In the genomic region with DNA sequence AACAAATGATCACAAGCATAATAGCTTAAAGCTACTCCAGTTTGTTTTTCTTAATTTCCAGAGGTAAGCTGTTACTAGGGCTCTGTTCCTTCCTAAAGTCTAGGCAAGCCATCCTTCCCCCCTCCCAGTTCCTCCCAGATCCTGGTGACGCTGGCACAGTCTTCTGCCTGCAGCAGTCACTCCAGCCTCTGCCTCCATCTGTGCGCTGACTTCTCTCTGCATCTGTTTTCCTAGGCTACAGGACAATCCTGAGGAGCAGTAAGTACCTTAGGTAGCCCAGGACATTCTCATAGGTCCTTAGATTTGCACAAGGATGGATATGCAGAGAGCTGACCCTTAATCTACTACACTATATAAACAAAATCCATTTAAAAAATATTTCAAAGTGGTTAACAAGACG, we compare ENCODE assay signal across 10 mouse cellular contexts.
A peak's percentile ranks its signal among the peaks of the same experiment; 100 is the strongest.
DNase-seq lines count a peak whose midpoint lies in the region; ATAC-seq and TF ChIP-seq lines count a peak whose summit lies in the region.
"Had no signal": no experiment of that assay in that cellular context is flagged by ENCODE, and none has a peak within 500 bp of the region (broad histone marks: within the 10 kb centered on the region; RNA-seq: fewer than 3 reads in every experiment).

No protein-coding gene starts in this region.

- no peaks in the 10 kb centered on the region for H3K9me3 ChIP-seq in hindbrain, embryonic 14.5 days (ENCODE audit: control insufficient read depth, low read length)
- no peaks in the 10 kb centered on the region for H3K9me3 ChIP-seq in hindbrain, embryonic 11.5 days (ENCODE audit: control insufficient read depth, low read length)
- no peaks in the 10 kb centered on the region for H3K9me3 ChIP-seq in lung, embryonic 15.5 days
- H3K9me3 ChIP-seq in lung, postnatal 0 days (ENCODE audit: low read length): no peaks in the 10 kb centered on the region
- H3K9me3 ChIP-seq: embryonic facial prominence, embryonic 15.5 days; liver, embryonic 13.5 days had no signal

- no peak for TF ChIP-seq EP300 in lung, postnatal 0 days (IDR thresholded peaks at IDR 0.05)

- H3K4me1 ChIP-seq in hindbrain, embryonic 14.5 days (replicated peaks; ENCODE audit: control insufficient read depth, insufficient read depth, low read length): 0 out of 2 replicates have a peak, but pooled peaks cover 3% of the 10 kb centered on the region
- no peaks in the 10 kb centered on the region for H3K4me1 ChIP-seq in hindbrain, embryonic 11.5 days (replicated peaks; ENCODE audit: control insufficient read depth, insufficient read depth, low read length)
- peaks cover 7% of the 10 kb centered on the region; the same call in 1 of the 2 replicates for H3K4me1 ChIP-seq in lung, embryonic 15.5 days
- no peaks in the 10 kb centered on the region for H3K4me1 ChIP-seq in lung, postnatal 0 days (ENCODE audit: insufficient read depth, low read depth, low read length)
- H3K4me1 ChIP-seq: embryonic facial prominence, embryonic 15.5 days; liver, embryonic 13.5 days had no signal

- no peak for TF ChIP-seq CTCF in lung, postnatal 0 days (IDR thresholded peaks at IDR 0.05)

- ATAC-seq in hindbrain, embryonic 14.5 days (ENCODE audit: low FRiP score): no peak
- no peak for ATAC-seq in hindbrain, embryonic 11.5 days (ENCODE audit: low FRiP score)
- no peak for ATAC-seq in lung, embryonic 15.5 days (ENCODE audit: borderline replicate concordance, extremely low read depth, low FRiP score, low TSS enrichment)
- ATAC-seq in lung, postnatal 0 days: no peak

- H3K36me3 ChIP-seq in hindbrain, embryonic 14.5 days (replicated peaks; ENCODE audit: control insufficient read depth, insufficient read depth): no peaks in the 10 kb centered on the region
- H3K36me3 ChIP-seq in hindbrain, embryonic 11.5 days (ENCODE audit: control insufficient read depth, insufficient read depth, low read length): no peaks in the 10 kb centered on the region
- 0 out of 2 replicates have a peak, but pooled peaks cover 2% of the 10 kb centered on the region for H3K36me3 ChIP-seq in lung, embryonic 15.5 days
- no peaks in the 10 kb centered on the region for H3K36me3 ChIP-seq in lung, postnatal 0 days (ENCODE audit: insufficient read depth, low read length)
- H3K36me3 ChIP-seq: embryonic facial prominence, embryonic 15.5 days; liver, embryonic 13.5 days had no signal

- H3K4me3 ChIP-seq in hindbrain, embryonic 14.5 days (replicated peaks; ENCODE audit: low read length): no peak overlapping the region
- H3K4me3 ChIP-seq in hindbrain, embryonic 11.5 days (ENCODE audit: low read depth, low read length): no peak overlapping the region
- H3K4me3 ChIP-seq in lung, embryonic 15.5 days: no peak overlapping the region
- no peak overlapping the region for H3K4me3 ChIP-seq in lung, postnatal 0 days (ENCODE audit: low read depth, low read length)
- H3K4me3 ChIP-seq: embryonic facial prominence, embryonic 15.5 days; liver, embryonic 13.5 days had no signal

- H3K27ac ChIP-seq in hindbrain, embryonic 14.5 days: 0 out of 2 replicates have a peak overlapping the region, but pooled peaks have one; percentile 14
- H3K27ac ChIP-seq in hindbrain, embryonic 11.5 days (ENCODE audit: low read depth, low read length): no peak overlapping the region
- 0 out of 2 replicates have a peak overlapping the region, but pooled peaks have one; percentile 43 for H3K27ac ChIP-seq in lung, embryonic 15.5 days
- H3K27ac ChIP-seq in lung, postnatal 0 days (ENCODE audit: low read length): no peak overlapping the region
- H3K27ac ChIP-seq: embryonic facial prominence, embryonic 15.5 days; liver, embryonic 13.5 days had no signal

- DNase-seq in hindbrain, embryonic 14.5 days (ENCODE audit: low spot score): no peak
- DNase-seq in hindbrain, embryonic 11.5 days (ENCODE audit: low spot score): no peak
- DNase-seq in lung, postnatal 0 days (ENCODE audit: low spot score): no peak
- peak; percentile 13 to 20 for DNase-seq in kidney, postnatal 36 days
- peak; percentile 46 to 51 for DNase-seq in right cerebral cortex, postnatal 10 days (ENCODE audit: low spot score in 2 of 2)
- DNase-seq in urinary bladder, postnatal 4 days (ENCODE audit: low spot score in 2 of 2): no peak
- DNase-seq: heart, postnatal 4 days; liver, embryonic 13.5 days had no signal

- WGBS in hindbrain, embryonic 14.5 days: 70% methylated on average over 3 of the region's 3 CpGs
- WGBS in hindbrain, embryonic 11.5 days: 68% methylated on average over 3 of the region's 3 CpGs
- WGBS in lung, embryonic 15.5 days: 30% methylated on average over 3 of the region's 3 CpGs
- 56% methylated on average over 3 of the region's 3 CpGs for WGBS in lung, postnatal 0 days

- H3K9ac ChIP-seq in hindbrain, embryonic 14.5 days: no peak overlapping the region
- no peak overlapping the region for H3K9ac ChIP-seq in hindbrain, embryonic 11.5 days (ENCODE audit: low read depth, low read length)
- H3K9ac ChIP-seq in lung, embryonic 15.5 days: no peak overlapping the region
- no peak overlapping the region for H3K9ac ChIP-seq in lung, postnatal 0 days (replicated peaks; ENCODE audit: low read depth)
- H3K9ac ChIP-seq: embryonic facial prominence, embryonic 15.5 days; liver, embryonic 13.5 days had no signal

- H3K4me2 ChIP-seq in hindbrain, embryonic 14.5 days (replicated peaks): no peak overlapping the region
- no peak overlapping the region for H3K4me2 ChIP-seq in hindbrain, embryonic 11.5 days (replicated peaks; ENCODE audit: low read depth, low read length)
- H3K4me2 ChIP-seq in lung, embryonic 15.5 days: no peak overlapping the region
- H3K4me2 ChIP-seq in lung, postnatal 0 days (replicated peaks; ENCODE audit: low read depth, low read length): no peak overlapping the region
- H3K4me2 ChIP-seq: embryonic facial prominence, embryonic 15.5 days; liver, embryonic 13.5 days had no signal

- no peaks in the 10 kb centered on the region for H3K27me3 ChIP-seq in hindbrain, embryonic 14.5 days (ENCODE audit: control insufficient read depth, insufficient read depth, low read length)
- no peaks in the 10 kb centered on the region for H3K27me3 ChIP-seq in hindbrain, embryonic 11.5 days (ENCODE audit: control insufficient read depth, insufficient read depth, low read length)
- H3K27me3 ChIP-seq in lung, embryonic 15.5 days: no peaks in the 10 kb centered on the region
- no peaks in the 10 kb centered on the region for H3K27me3 ChIP-seq in lung, postnatal 0 days (replicated peaks; ENCODE audit: insufficient read depth, low read length)
- H3K27me3 ChIP-seq: embryonic facial prominence, embryonic 15.5 days; liver, embryonic 13.5 days had no signal

Comparison
In these comparisons a context has a peak if more than half of its experiments do, and no peak if none do; other contexts are left out.
1. H3K27ac ChIP-seq: peak in hindbrain, embryonic 14.5 days (single experiment) and lung, embryonic 15.5 days (single experiment); none in hindbrain, embryonic 11.5 days (single experiment) and lung, postnatal 0 days (single experiment).
2. DNase-seq: peak in kidney, postnatal 36 days (2 of 2) and right cerebral cortex, postnatal 10 days (2 of 2); none in hindbrain, embryonic 14.5 days (single experiment), hindbrain, embryonic 11.5 days (single experiment), lung, postnatal 0 days (single experiment) and urinary bladder, postnatal 4 days (0 of 2).